Mouse (Mus musculus): ENCODE data around the gene Olfr215. TPM values are rescaled to one million over a fixed set of nuclear protein-coding genes. Genes with fewer than 3 reads are reported as not detected.

Gene Olfr215
- polyA plus RNA-seq (2015; fragmentation: Nextera tagmentation; extraction: Ambion mirVana) = not detected in 2 replicates

GRCm38 (mm10) chr6:116584095-116584494 lies at the start of gene Olfr215:
Gene Olfr215 (minus strand): TSS chr6:116584195.

GRCm38 (mm10) chr6:116628539-116629171 lies 44.7 kb upstream of the Olfr215 start, which contains the start of gene Zfp422:
Gene Zfp422 (minus strand): TSS chr6:116628999.

GRCm38 (mm10) chr6:116553935-116554334 lies 30.1 kb downstream of the Olfr215 start, which contains the start of gene Olfr214:
Gene Olfr214 (plus strand): TSS chr6:116554235.

GRCm38 (mm10) chr6:116550841-116551240 lies 33.2 kb downstream of the Olfr215 start, which contains the start of gene Gm5580:
Gene Gm5580 (plus strand): TSS chr6:116551141.

GRCm38 (mm10) chr6:116538156-116538555 lies 45.8 kb downstream of the Olfr215 start, which contains the start of gene Olfr213:
Gene Olfr213 (plus strand): TSS chr6:116538456.

Other genes with a start within 250 kb of the Olfr215 start
- 15.8 and 17.0 TPM in 2 replicates for gene March8, start 246.2 kb downstream of the Olfr215 start, polyA plus RNA-seq (2015; fragmentation: Nextera tagmentation; extraction: Ambion mirVana)
- gene Alox5, start 123.0 kb downstream of the Olfr215 start, polyA plus RNA-seq (2015; fragmentation: Nextera tagmentation; extraction: Ambion mirVana) = 2.0 and 2.9 TPM in 2 replicates
- gene Olfr211, start 95.1 kb downstream of the Olfr215 start, polyA plus RNA-seq (2015; fragmentation: Nextera tagmentation; extraction: Ambion mirVana) = not detected in 2 replicates
- not detected in 2 replicates for gene Olfr212, start 77.7 kb downstream of the Olfr215 start, polyA plus RNA-seq (2015; fragmentation: Nextera tagmentation; extraction: Ambion mirVana)
- gene Olfr213, start 45.7 kb downstream of the Olfr215 start, polyA plus RNA-seq (2015; fragmentation: Nextera tagmentation; extraction: Ambion mirVana) = not detected in 2 replicates
- gene Gm5580, start 33.1 kb downstream of the Olfr215 start, polyA plus RNA-seq (2015; fragmentation: Nextera tagmentation; extraction: Ambion mirVana) = 0.33 and 0.42 TPM in 2 replicates
- gene Olfr214, start 30.0 kb downstream of the Olfr215 start, polyA plus RNA-seq (2015; fragmentation: Nextera tagmentation; extraction: Ambion mirVana) = not detected in 2 replicates
- gene Zfp422, start 44.8 kb upstream of the Olfr215 start, polyA plus RNA-seq (2015; fragmentation: Nextera tagmentation; extraction: Ambion mirVana) = 41.5 and 45.5 TPM in 2 replicates
- 23.4 and 30.2 TPM in 2 replicates for gene Depp1, start 66.4 kb upstream of the Olfr215 start, polyA plus RNA-seq (2015; fragmentation: Nextera tagmentation; extraction: Ambion mirVana)
- 17.6 and 18.2 TPM in 2 replicates for gene Rassf4, start 89.8 kb upstream of the Olfr215 start, polyA plus RNA-seq (2015; fragmentation: Nextera tagmentation; extraction: Ambion mirVana)
- 3.2 and 3.3 TPM in 2 replicates for gene Tmem72, start 132.7 kb upstream of the Olfr215 start, polyA plus RNA-seq (2015; fragmentation: Nextera tagmentation; extraction: Ambion mirVana)

Data from skeletal muscle tissue, postnatal 0 days (tissue).